8 mouse cellular contexts compared by ENCODE assay signal in the genomic region with DNA sequence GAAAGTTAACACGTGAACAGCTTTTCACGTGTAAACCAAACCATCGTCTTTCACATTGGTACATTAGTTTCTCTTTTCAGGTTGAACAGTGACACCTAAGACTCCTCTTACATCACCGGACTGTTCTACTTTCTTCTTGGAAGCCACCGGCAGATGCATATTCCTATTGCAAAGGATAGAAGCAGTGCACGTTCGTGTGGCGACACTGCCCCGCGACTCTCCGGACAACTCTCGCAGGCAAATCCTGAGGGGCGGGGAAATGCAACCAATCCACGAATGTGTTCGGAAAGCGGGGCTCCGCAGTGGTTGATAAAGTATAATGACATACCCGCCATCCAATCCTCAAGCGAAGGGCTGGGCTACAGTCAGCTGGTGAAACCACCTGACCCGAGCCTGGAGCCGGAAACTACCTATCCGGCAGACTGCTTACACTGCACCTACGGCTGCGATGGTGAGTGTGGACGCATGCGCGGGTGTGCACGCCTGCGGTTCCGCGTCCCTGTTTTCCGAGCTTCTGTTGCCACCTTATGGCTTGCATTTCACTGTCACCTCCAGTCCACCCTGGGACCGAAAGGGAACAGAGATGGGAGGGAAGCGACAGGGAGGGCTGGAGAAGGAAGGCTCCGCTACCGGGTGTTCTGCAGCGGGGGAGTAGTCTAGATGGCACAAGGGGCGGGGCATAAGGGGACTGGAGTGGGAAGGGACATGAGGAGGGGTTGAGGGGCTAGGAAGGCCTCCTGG. TPM values are rescaled to one million over a fixed set of nuclear protein-coding genes. Genes with fewer than 3 reads are reported as not detected.
DNase-seq lines count a peak whose midpoint lies in the region; ATAC-seq lines count a peak whose summit lies in the region.

A gene (plus strand): TSS at position 130 of the 741 bp plus-strand sequence.

- WGBS in heart, embryonic 13.5 days, result under 1% methylated on average over 38 of the region's 38 CpGs
- WGBS in liver, embryonic 12.5 days (ENCODE audit: insufficient replicate concordance), result under 1% methylated on average over 38 of the region's 38 CpGs
- under 1% methylated on average over 38 of the region's 38 CpGs for WGBS in stomach, embryonic 15.5 days

- H3K4me1 ChIP-seq in brown adipose tissue, adult 24 weeks (ENCODE audit: control insufficient read depth, insufficient read depth, insufficient read length, low read length), result peaks cover 3% of the 10 kb centered on the region; the same call in 1 of the 2 replicates
- peaks cover 44% of the 10 kb centered on the region for H3K4me1 ChIP-seq in heart, embryonic 13.5 days
- H3K4me1 ChIP-seq in liver, embryonic 12.5 days, result peaks cover 56% of the 10 kb centered on the region
- H3K4me1 ChIP-seq in stomach, embryonic 15.5 days, result peaks cover 12% of the 10 kb centered on the region

- H3K36me3 ChIP-seq in heart, embryonic 13.5 days, result peaks cover 30% of the 10 kb centered on the region
- H3K36me3 ChIP-seq in liver, embryonic 12.5 days, result peaks cover 33% of the 10 kb centered on the region
- H3K36me3 ChIP-seq in stomach, embryonic 15.5 days, result peaks cover 12% of the 10 kb centered on the region; the same call in 1 of the 2 replicates

- no peaks in the 10 kb centered on the region for H3K9me3 ChIP-seq in heart, embryonic 13.5 days
- no peaks in the 10 kb centered on the region for H3K9me3 ChIP-seq in liver, embryonic 12.5 days (replicated peaks)
- no peaks in the 10 kb centered on the region for H3K9me3 ChIP-seq in stomach, embryonic 15.5 days

- peak; percentile 96 for DNase-seq in CD4-positive, CD25-positive, alpha-beta regulatory T cell, adult 2 months (ENCODE audit: low read depth, low spot score)
- peak; percentile 89 for DNase-seq in fat pad, adult 2 months (ENCODE audit: extremely low read depth, low read depth, low spot score)
- DNase-seq in kidney, postnatal 10 days, result peak; percentile 94
- DNase-seq in natural killer cell, adult 2 months (ENCODE audit: low spot score in 2 of 2), result peak; percentile 92 to 93

- H3K9ac ChIP-seq in heart, embryonic 13.5 days, result peak within 1 kb of the TSS; percentile 89
- peak within 1 kb of the TSS; percentile 70 for H3K9ac ChIP-seq in liver, embryonic 12.5 days
- H3K9ac ChIP-seq in stomach, embryonic 15.5 days, result peak within 1 kb of the TSS; percentile 73

- peak; percentile 97 for ATAC-seq in heart, embryonic 13.5 days (ENCODE audit: extremely low read depth, insufficient number of reproducible peaks, low FRiP score, low TSS enrichment)
- peak; percentile 99 for ATAC-seq in liver, embryonic 12.5 days
- peak; percentile 99 for ATAC-seq in stomach, embryonic 15.5 days (ENCODE audit: insufficient read depth, low FRiP score, low read depth)

- H3K4me2 ChIP-seq in heart, embryonic 13.5 days, result peak within 1 kb of the TSS; percentile 85
- peak within 1 kb of the TSS; percentile 89 for H3K4me2 ChIP-seq in liver, embryonic 12.5 days
- peak within 1 kb of the TSS; percentile 87 for H3K4me2 ChIP-seq in stomach, embryonic 15.5 days

- H3K27me3 ChIP-seq in heart, embryonic 13.5 days (replicated peaks), result no peaks in the 10 kb centered on the region
- H3K27me3 ChIP-seq in liver, embryonic 12.5 days (replicated peaks), result no peaks in the 10 kb centered on the region
- H3K27me3 ChIP-seq in stomach, embryonic 15.5 days (replicated peaks), result no peaks in the 10 kb centered on the region

- H3K27ac ChIP-seq in brown adipose tissue, adult 24 weeks (replicated peaks; ENCODE audit: low read depth, low read length), result peak within 1 kb of the TSS; percentile 13; the same call in 1 of the 2 replicates
- H3K27ac ChIP-seq in heart, embryonic 13.5 days (replicated peaks), result peak within 1 kb of the TSS; percentile 89
- H3K27ac ChIP-seq in liver, embryonic 12.5 days, result peak within 1 kb of the TSS; percentile 81
- H3K27ac ChIP-seq in stomach, embryonic 15.5 days, result peak within 1 kb of the TSS; percentile 90

- H3K4me3 ChIP-seq in brown adipose tissue, adult 24 weeks (ENCODE audit: insufficient read depth, low read depth, low read length), result peak within 1 kb of the TSS; percentile 83
- H3K4me3 ChIP-seq in heart, embryonic 13.5 days, result peak within 1 kb of the TSS; percentile 86
- peak within 1 kb of the TSS; percentile 77 for H3K4me3 ChIP-seq in liver, embryonic 12.5 days
- peak within 1 kb of the TSS; percentile 87 for H3K4me3 ChIP-seq in stomach, embryonic 15.5 days (replicated peaks)

RNA-seq across cellular contexts. Expression of the gene that starts here (rescaled TPM):
- polyA plus RNA-seq in brown adipose tissue, adult 24 weeks (2012; ENCODE audit: insufficient read depth, insufficient read length, missing spikeins), result 102 and 115 TPM in 2 replicates
- polyA plus RNA-seq in heart, embryonic 13.5 days (2015; fragmentation: Nextera tagmentation; extraction: Ambion mirVana), result 77.9 and 86.8 TPM in 2 replicates
- 31.3 and 31.8 TPM in 2 replicates for polyA plus RNA-seq in liver, embryonic 12.5 days (2016; fragmentation: Nextera tagmentation; extraction: Ambion mirVana)
- 71.9 and 74.1 TPM in 2 replicates for polyA plus RNA-seq in stomach, embryonic 15.5 days (2015; fragmentation: Nextera tagmentation; extraction: Ambion mirVana)

Comparison
In these comparisons a context has a peak if more than half of its experiments do, and no peak if none do; other contexts are left out.
1. Peak in every context shown above with its lines: DNase-seq, ATAC-seq, H3K4me3 ChIP-seq and H3K27ac ChIP-seq.
2. H3K27ac ChIP-seq: peak in every context shown above with its lines; median percentile 90 in stomach, embryonic 15.5 days; 89 in heart, embryonic 13.5 days; 81 in liver, embryonic 12.5 days; 13 in brown adipose tissue, adult 24 weeks.